Mouse (Mus musculus): ENCODE measurements around the gene Hao2. TPM values are rescaled to one million over a fixed set of nuclear protein-coding genes. Genes with fewer than 3 reads are reported as not detected.

Hao2 gene
- polyA plus RNA-seq, 1 experiment from 2014 or later = 0.16 TPM

GRCm38 (mm10) chr3:98913591-98913990, 20.6 kb upstream of the Hao2 start:
- WGBS = 74% methylated on average over 6 of the region's 6 CpGs
- Histone ChIP-seq H3K27me3 (ENCODE audit: insufficient read depth, poor library complexity, severe bottlenecking) (no peaks in the 10 kb centered on the region), H3K4me1 (no peaks in the 10 kb centered on the region), H3K4me3 (no peak overlapping the region), H3K27ac (no peak overlapping the region), H3K36me3 (no peaks in the 10 kb centered on the region), H3K9me3 (no peaks in the 10 kb centered on the region)
- no peak for DNase-seq (ENCODE audit: low spot score)

GRCm38 (mm10) chr3:98897606-98898005, 4.6 kb upstream of the Hao2 start:
- Histone ChIP-seq H3K27ac (no peak overlapping the region), H3K4me3 (no peak overlapping the region), H3K9me3 (no peaks in the 10 kb centered on the region), H3K4me1 (no peaks in the 10 kb centered on the region), H3K27me3 (ENCODE audit: insufficient read depth, poor library complexity, severe bottlenecking) (no peaks in the 10 kb centered on the region), H3K36me3 (no peaks in the 10 kb centered on the region)
- 78% methylated on average over 2 of the region's 2 CpGs for WGBS
- DNase-seq (ENCODE audit: low spot score) = no peak

GRCm38 (mm10) chr3:98895071-98895601, 2.1 kb upstream of the Hao2 start:
- 46% methylated on average over 10 of the region's 10 CpGs for WGBS
- H3K27me3 ChIP-seq (ENCODE audit: insufficient read depth, poor library complexity, severe bottlenecking) = no peaks in the 10 kb centered on the region
- DNase-seq (ENCODE audit: low spot score) = peak; percentile 74
- peak overlapping the region; percentile 29; the same call in 1 of the 2 replicates for H3K27ac ChIP-seq
- no peaks in the 10 kb centered on the region for H3K4me1 ChIP-seq
- H3K9me3 ChIP-seq = no peaks in the 10 kb centered on the region
- peak overlapping the region; percentile 12; the same call in 1 of the 2 replicates for H3K4me3 ChIP-seq
- no peaks in the 10 kb centered on the region for H3K36me3 ChIP-seq

GRCm38 (mm10) chr3:98890430-98890829, 2.6 kb downstream of the Hao2 start:
- no peak overlapping the region for H3K4me3 ChIP-seq
- no peaks in the 10 kb centered on the region for H3K36me3 ChIP-seq
- H3K27me3 ChIP-seq (ENCODE audit: insufficient read depth, poor library complexity, severe bottlenecking) = no peaks in the 10 kb centered on the region
- WGBS = 66% methylated on average over 4 of the region's 4 CpGs
- no peak for DNase-seq (ENCODE audit: low spot score)
- no peaks in the 10 kb centered on the region for H3K9me3 ChIP-seq
- H3K27ac ChIP-seq = no peak overlapping the region
- no peaks in the 10 kb centered on the region for H3K4me1 ChIP-seq

- H3K4me1 ChIP-seq = no peaks in the 10 kb centered on the region
- 73% methylated on average over 2 of the region's 2 CpGs for whole genome bisulfite sequencing
- DNase-seq (ENCODE audit: low spot score) = no peak
- H3K9me3 ChIP-seq = no peaks in the 10 kb centered on the region
- no peaks in the 10 kb centered on the region for H3K27me3 ChIP-seq (ENCODE audit: insufficient read depth, poor library complexity, severe bottlenecking)
- no peak overlapping the region for H3K4me3 ChIP-seq
- H3K36me3 ChIP-seq = no peaks in the 10 kb centered on the region
- H3K27ac ChIP-seq = no peak overlapping the region
Measured at GRCm38 (mm10) chr3:98888206-98888605, 4.8 kb downstream of the Hao2 start.

GRCm38 (mm10) chr3:98880831-98881230, 12.2 kb downstream of the Hao2 start:
- Histone ChIP-seq H3K36me3 (no peaks in the 10 kb centered on the region), H3K27ac (no peak overlapping the region), H3K9me3 (no peaks in the 10 kb centered on the region), H3K4me3 (no peak overlapping the region), H3K4me1 (no peaks in the 10 kb centered on the region), H3K27me3 (ENCODE audit: insufficient read depth, poor library complexity, severe bottlenecking) (no peaks in the 10 kb centered on the region)
- 74% methylated on average over 2 of the region's 2 CpGs for whole genome bisulfite sequencing
- no peak for DNase-seq (ENCODE audit: low spot score)

GRCm38 (mm10) chr3:98880216-98880615, 12.8 kb downstream of the Hao2 start:
- H3K36me3 ChIP-seq = no peaks in the 10 kb centered on the region
- no peak overlapping the region for H3K27ac ChIP-seq
- DNase-seq (ENCODE audit: low spot score) = no peak
- H3K4me1 ChIP-seq = no peaks in the 10 kb centered on the region
- WGBS = 69% methylated on average over 6 of the region's 6 CpGs
- no peaks in the 10 kb centered on the region for H3K27me3 ChIP-seq (ENCODE audit: insufficient read depth, poor library complexity, severe bottlenecking)
- no peak overlapping the region for H3K4me3 ChIP-seq
- no peaks in the 10 kb centered on the region for H3K9me3 ChIP-seq

GRCm38 (mm10) chr3:98868219-98868618, 24.8 kb downstream of the Hao2 start:
- no peak for DNase-seq (ENCODE audit: low spot score)
- H3K27me3 ChIP-seq (ENCODE audit: insufficient read depth, poor library complexity, severe bottlenecking) = no peaks in the 10 kb centered on the region
- no peaks in the 10 kb centered on the region for H3K36me3 ChIP-seq
- H3K9me3 ChIP-seq = no peaks in the 10 kb centered on the region
- H3K4me1 ChIP-seq = no peaks in the 10 kb centered on the region
- 83% methylated on average over 2 of the region's 2 CpGs for WGBS
- no peak overlapping the region for H3K4me3 ChIP-seq
- H3K27ac ChIP-seq = no peak overlapping the region

- no peaks in the 10 kb centered on the region for H3K9me3 ChIP-seq
- no peak for DNase-seq (ENCODE audit: low spot score)
- no peak overlapping the region for H3K27ac ChIP-seq
- no peaks in the 10 kb centered on the region; the same call in 1 of the 2 replicates for H3K27me3 ChIP-seq (ENCODE audit: insufficient read depth, poor library complexity, severe bottlenecking)
- 96% methylated on average over 1 of the region's 1 CpGs for WGBS
- no peaks in the 10 kb centered on the region for H3K36me3 ChIP-seq
- no peak overlapping the region for H3K4me3 ChIP-seq
- peaks cover 3% of the 10 kb centered on the region for H3K4me1 ChIP-seq
Measured at GRCm38 (mm10) chr3:98862800-98863199, 30.2 kb downstream of the Hao2 start.

- Histone ChIP-seq H3K9me3 (no peaks in the 10 kb centered on the region), H3K4me1 (peaks cover 22% of the 10 kb centered on the region), H3K27ac (peak within 1 kb of the TSS; percentile 10; the same call in 1 of the 2 replicates), H3K27me3 (ENCODE audit: insufficient read depth, poor library complexity, severe bottlenecking) (no peaks in the 10 kb centered on the region; the same call in 1 of the 2 replicates), H3K4me3 (no peak within 1 kb of the TSS), H3K36me3 (no peaks in the 10 kb centered on the region)
- DNase-seq (ENCODE audit: low spot score) = no peak
- WGBS = 88% methylated on average over 3 of the region's 3 CpGs
Measured at GRCm38 (mm10) chr3:98859576-98859975, 33.5 kb downstream of the Hao2 start, which contains the start of gene Hsd3b1. Gene Hsd3b1, minus strand, starts transcription at chr3:98859794.

GRCm38 (mm10) chr3:98858051-98858450, 35.0 kb downstream of the Hao2 start:
- WGBS = 34% methylated on average over 2 of the region's 2 CpGs
- H3K36me3 ChIP-seq = no peaks in the 10 kb centered on the region
- H3K4me1 ChIP-seq = peaks cover 22% of the 10 kb centered on the region
- H3K27me3 ChIP-seq (ENCODE audit: insufficient read depth, poor library complexity, severe bottlenecking) = no peaks in the 10 kb centered on the region; the same call in 1 of the 2 replicates
- no peaks in the 10 kb centered on the region for H3K9me3 ChIP-seq
- H3K27ac ChIP-seq = peak overlapping the region; percentile 77
- DNase-seq (ENCODE audit: low spot score) = no peak
- no peak overlapping the region for H3K4me3 ChIP-seq

GRCm38 (mm10) chr3:98856892-98857291, 36.1 kb downstream of the Hao2 start:
- no peak for DNase-seq (ENCODE audit: low spot score)
- Histone ChIP-seq H3K27ac (peak overlapping the region; percentile 59; the same call in 1 of the 2 replicates), H3K36me3 (no peaks in the 10 kb centered on the region), H3K9me3 (no peaks in the 10 kb centered on the region), H3K27me3 (ENCODE audit: insufficient read depth, poor library complexity, severe bottlenecking) (no peaks in the 10 kb centered on the region), H3K4me1 (peaks cover 22% of the 10 kb centered on the region), H3K4me3 (no peak overlapping the region)
- 0% methylated on average over 1 of the region's 1 CpGs for WGBS

- no peaks in the 10 kb centered on the region for H3K9me3 ChIP-seq
- H3K4me1 ChIP-seq = peaks cover 22% of the 10 kb centered on the region
- 37% methylated on average over 3 of the region's 3 CpGs for WGBS
- H3K36me3 ChIP-seq = no peaks in the 10 kb centered on the region
- H3K27ac ChIP-seq = peak overlapping the region; percentile 53
- peak; percentile 92 for DNase-seq (ENCODE audit: low spot score)
- H3K27me3 ChIP-seq (ENCODE audit: insufficient read depth, poor library complexity, severe bottlenecking) = no peaks in the 10 kb centered on the region
- no peak overlapping the region for H3K4me3 ChIP-seq
Measured at GRCm38 (mm10) chr3:98855160-98855559, 37.9 kb downstream of the Hao2 start.

GRCm38 (mm10) chr3:98853685-98854084, 39.4 kb downstream of the Hao2 start:
- 42% methylated on average over 1 of the region's 1 CpGs for WGBS
- Histone ChIP-seq H3K4me1 (peaks cover 22% of the 10 kb centered on the region), H3K36me3 (no peaks in the 10 kb centered on the region), H3K27ac (peak overlapping the region; percentile 67; the same call in 1 of the 2 replicates), H3K9me3 (no peaks in the 10 kb centered on the region), H3K4me3 (no peak overlapping the region), H3K27me3 (ENCODE audit: insufficient read depth, poor library complexity, severe bottlenecking) (no peaks in the 10 kb centered on the region)
- DNase-seq (ENCODE audit: low spot score) = no peak

Measured in heart, embryonic 10.5 days (tissue).